Mouse (Mus musculus) heart, adult 2 months (tissue): ENCODE results near the gene Lhfpl2.

Experiments
- CTCF ChIP-seq: fragments of 200-600 bp; IDR thresholded peaks from 2 replicates; pipeline ENCODE4 v1.8.1; 2022; ENCODE audit warnings: antibody characterized with exemption, mild to moderate bottlenecking, moderate library complexity
- EP300 ChIP-seq: fragments of 200-500 bp; IDR thresholded peaks from 2 replicates; pipeline ENCODE4 v1.6.1; 2011; ENCODE audit warnings: low read depth, low read length, control low read depth; ENCODE audit not compliant: insufficient read depth
- POLR2A ChIP-seq: fragments of 200-500 bp; IDR thresholded peaks from 2 replicates; pipeline ENCODE4 v1.6.1; 2011; ENCODE audit warnings: mild to moderate bottlenecking, low read depth, low read length, control low read depth; ENCODE audit not compliant: insufficient read depth

DNA sequence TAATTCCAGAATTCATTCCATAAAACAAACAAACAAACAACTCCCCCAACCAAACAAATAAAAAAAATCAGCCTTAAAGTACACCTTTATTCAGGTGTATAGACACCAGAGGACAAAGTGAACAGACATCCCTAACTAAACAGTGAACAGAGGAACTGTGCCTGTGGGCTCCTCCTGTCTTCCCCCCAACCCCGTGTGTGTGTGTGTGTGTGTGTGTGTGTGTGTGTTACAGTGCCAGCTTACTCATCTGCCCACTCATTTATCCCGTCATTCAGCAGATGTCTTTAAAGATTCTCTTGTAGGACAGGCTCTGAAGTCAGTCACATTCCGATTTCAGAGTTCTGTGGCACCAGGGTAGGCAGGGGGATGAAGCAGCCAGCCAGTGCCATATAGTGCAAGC, 2.9 kb downstream of the Lhfpl2 start:
- TF ChIP-seq POLR2A (no peak), CTCF (no peak), EP300 (no peak)
